Mouse (Mus musculus): ENCODE measurements around the gene A630076J17Rik. TPM values are rescaled to one million over a fixed set of nuclear protein-coding genes. Genes with fewer than 3 reads are reported as not detected.

The A630076J17Rik gene
- polyA plus RNA-seq, 1 experiment from 2014 or later: not detected

DNA sequence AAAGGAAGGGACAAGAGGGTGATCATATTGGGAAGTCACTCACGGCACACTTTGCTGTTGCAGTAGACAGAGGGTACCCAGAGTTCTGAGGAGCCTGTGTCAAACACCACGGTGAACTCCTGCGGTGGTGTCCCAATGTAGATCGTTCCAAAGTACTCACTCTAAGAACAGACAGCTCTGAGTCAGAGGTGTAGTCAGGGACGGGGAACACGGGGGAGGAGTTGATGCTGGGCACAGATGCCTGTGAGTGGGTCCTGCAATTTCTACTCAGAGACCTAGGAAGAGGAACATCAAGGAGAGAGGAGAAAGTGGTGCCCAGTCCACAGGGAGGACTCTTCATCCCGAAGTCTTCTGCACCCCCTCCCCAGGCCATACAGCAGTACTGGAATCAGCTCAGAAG, 11.8 kb upstream of the A630076J17Rik start:
- ATAC-seq (ENCODE audit: low FRiP score, low TSS enrichment) (no peak), DNase-seq (no peak)
- Histone ChIP-seq H3K9ac (replicated peaks; ENCODE audit: low read length) (no peak overlapping the region), H3K4me3 (replicated peaks; ENCODE audit: low read depth, low read length) (no peak overlapping the region), H3K4me1 (ENCODE audit: control insufficient read depth, insufficient read depth, low read length) (0 out of 2 replicates have a peak, but pooled peaks cover 3% of the 10 kb centered on the region), H3K4me2 (ENCODE audit: low read length) (no peak overlapping the region), H3K9me3 (ENCODE audit: control insufficient read depth, low read length) (no peaks in the 10 kb centered on the region), H3K27me3 (ENCODE audit: control insufficient read depth, insufficient read depth, low read length) (no peaks in the 10 kb centered on the region), H3K36me3 (ENCODE audit: control insufficient read depth, insufficient read depth, low read length) (no peaks in the 10 kb centered on the region), H3K27ac (replicated peaks; ENCODE audit: low read depth, low read length) (no peak overlapping the region)
- WGBS: 92% methylated on average over 7 of the region's 7 CpGs

DNA sequence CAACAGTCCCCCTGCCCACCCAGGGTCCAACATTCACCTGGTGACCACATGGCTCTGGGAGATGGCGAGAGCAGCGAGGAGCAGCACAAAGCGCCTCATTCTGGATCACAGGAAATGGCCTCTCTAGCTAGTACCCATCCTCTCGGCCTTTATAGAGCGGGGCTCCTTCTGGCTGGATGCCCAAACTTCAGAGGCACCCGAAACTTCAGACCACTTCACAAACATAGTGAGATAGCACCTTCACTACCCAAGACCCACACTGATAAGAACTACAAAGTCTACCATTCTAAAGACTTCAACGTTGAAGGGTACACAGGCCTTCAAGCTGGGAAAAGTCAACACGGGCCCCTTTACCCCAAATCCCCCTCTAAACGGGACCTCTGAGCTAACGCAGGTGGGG, 8.8 kb upstream of the A630076J17Rik start, which contains the start of gene Cym:
TSS of gene Cym (minus strand) at position 125 of the 400 bp plus-strand sequence.
- Histone ChIP-seq H3K4me3 (replicated peaks; ENCODE audit: low read depth, low read length) (no peak within 1 kb of the TSS), H3K27me3 (ENCODE audit: control insufficient read depth, insufficient read depth, low read length) (no peaks in the 10 kb centered on the region), H3K36me3 (ENCODE audit: control insufficient read depth, insufficient read depth, low read length) (no peaks in the 10 kb centered on the region), H3K4me1 (ENCODE audit: control insufficient read depth, insufficient read depth, low read length) (no peaks in the 10 kb centered on the region), H3K9me3 (ENCODE audit: control insufficient read depth, low read length) (no peaks in the 10 kb centered on the region), H3K9ac (replicated peaks; ENCODE audit: low read length) (no peak within 1 kb of the TSS), H3K4me2 (ENCODE audit: low read length) (no peak within 1 kb of the TSS), H3K27ac (replicated peaks; ENCODE audit: low read depth, low read length) (no peak within 1 kb of the TSS)
- no peak for DNase-seq
- WGBS: 95% methylated on average over 10 of the region's 10 CpGs
- ATAC-seq (ENCODE audit: low FRiP score, low TSS enrichment): no peak

DNA sequence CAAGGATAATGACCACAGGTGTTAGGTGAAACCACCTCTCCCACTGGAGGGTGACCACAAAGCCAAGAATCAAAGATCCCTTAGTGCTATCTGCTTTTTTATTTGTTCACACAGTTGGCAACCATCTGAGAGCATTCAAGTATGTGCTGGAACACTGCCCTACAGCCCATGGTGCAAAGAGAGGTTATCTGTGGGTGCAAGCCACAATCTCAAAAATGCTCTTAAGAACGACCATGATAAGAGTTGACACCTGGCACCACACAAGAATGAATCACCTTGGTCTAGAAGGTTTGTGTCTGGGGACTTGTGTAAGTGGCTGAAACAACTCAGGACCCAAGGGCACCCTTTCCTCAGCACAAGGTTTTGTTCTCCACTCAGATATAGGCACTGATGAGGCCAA, 7.2 kb upstream of the A630076J17Rik start:
- H3K4me3 ChIP-seq (replicated peaks; ENCODE audit: low read depth, low read length): no peak overlapping the region
- ATAC-seq (ENCODE audit: low FRiP score, low TSS enrichment) (no peak), DNase-seq (no peak)
- no peak overlapping the region for H3K4me2 ChIP-seq (ENCODE audit: low read length)
- no peaks in the 10 kb centered on the region for H3K4me1 ChIP-seq (ENCODE audit: control insufficient read depth, insufficient read depth, low read length)
- no peaks in the 10 kb centered on the region for H3K9me3 ChIP-seq (ENCODE audit: control insufficient read depth, low read length)
- H3K27me3 ChIP-seq (ENCODE audit: control insufficient read depth, insufficient read depth, low read length): no peaks in the 10 kb centered on the region
- H3K27ac ChIP-seq (replicated peaks; ENCODE audit: low read depth, low read length): no peak overlapping the region
- H3K36me3 ChIP-seq (ENCODE audit: control insufficient read depth, insufficient read depth, low read length): no peaks in the 10 kb centered on the region
- no peak overlapping the region for H3K9ac ChIP-seq (replicated peaks; ENCODE audit: low read length)
- 79% methylated on average over 1 of the region's 1 CpGs for WGBS

DNA sequence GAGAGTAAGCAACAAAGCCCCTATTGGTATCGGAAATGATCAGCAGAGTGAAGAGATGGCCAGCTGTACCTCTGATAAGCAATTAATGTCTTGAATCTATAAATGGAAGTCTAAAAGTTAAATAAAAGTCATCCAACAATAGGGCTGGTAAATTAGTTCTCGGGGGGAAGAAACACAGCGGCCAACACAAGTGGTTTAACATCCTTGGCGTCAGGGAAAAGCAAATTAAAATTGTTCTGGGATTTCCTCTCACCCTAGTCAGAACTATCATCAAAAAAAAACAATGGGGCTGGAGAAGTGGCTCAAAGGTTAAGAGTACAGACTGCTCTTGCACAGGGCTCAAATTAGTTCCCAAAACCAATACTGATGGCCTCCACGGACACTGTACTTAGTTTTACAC, 4.6 kb upstream of the A630076J17Rik start:
- Histone ChIP-seq H3K4me3 (replicated peaks; ENCODE audit: low read depth, low read length) (no peak overlapping the region), H3K9me3 (ENCODE audit: control insufficient read depth, low read length) (no peaks in the 10 kb centered on the region), H3K4me1 (ENCODE audit: control insufficient read depth, insufficient read depth, low read length) (no peaks in the 10 kb centered on the region), H3K27ac (replicated peaks; ENCODE audit: low read depth, low read length) (no peak overlapping the region), H3K36me3 (ENCODE audit: control insufficient read depth, insufficient read depth, low read length) (no peaks in the 10 kb centered on the region), H3K4me2 (ENCODE audit: low read length) (no peak overlapping the region), H3K27me3 (ENCODE audit: control insufficient read depth, insufficient read depth, low read length) (no peaks in the 10 kb centered on the region), H3K9ac (replicated peaks; ENCODE audit: low read length) (no peak overlapping the region)
- DNase-seq (no peak), ATAC-seq (ENCODE audit: low FRiP score, low TSS enrichment) (no peak)
- WGBS: 87% methylated on average over 5 of the region's 5 CpGs

DNA sequence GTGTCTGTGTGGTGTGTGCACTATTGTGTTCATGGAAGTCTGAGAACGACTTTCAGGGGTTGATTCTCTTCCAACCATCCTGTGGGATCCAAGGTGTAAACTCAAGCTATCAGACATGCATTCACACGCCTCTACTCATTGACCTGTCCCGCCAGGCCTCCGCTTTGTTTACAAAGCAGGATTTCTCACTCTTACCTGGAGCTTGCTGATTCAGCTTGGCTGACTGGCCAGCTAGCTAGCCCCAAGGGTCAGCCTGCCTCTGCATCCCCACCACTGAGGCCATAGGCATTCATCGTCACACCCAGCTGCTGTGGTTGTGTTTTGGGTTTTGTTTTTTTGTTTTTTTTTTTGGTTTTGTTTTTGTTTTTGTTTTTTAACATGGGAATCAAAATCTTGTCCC, 1.2 kb upstream of the A630076J17Rik start:
- no peak for ATAC-seq (ENCODE audit: low FRiP score, low TSS enrichment)
- no peak for DNase-seq
- no peak overlapping the region for H3K4me2 ChIP-seq (ENCODE audit: low read length)
- WGBS: 87% methylated on average over 5 of the region's 5 CpGs
- H3K9me3 ChIP-seq (ENCODE audit: control insufficient read depth, low read length): no peaks in the 10 kb centered on the region
- no peaks in the 10 kb centered on the region for H3K27me3 ChIP-seq (ENCODE audit: control insufficient read depth, insufficient read depth, low read length)
- H3K27ac ChIP-seq (replicated peaks; ENCODE audit: low read depth, low read length): no peak overlapping the region
- no peak overlapping the region for H3K4me3 ChIP-seq (replicated peaks; ENCODE audit: low read depth, low read length)
- no peaks in the 10 kb centered on the region for H3K4me1 ChIP-seq (ENCODE audit: control insufficient read depth, insufficient read depth, low read length)
- no peak overlapping the region for H3K9ac ChIP-seq (replicated peaks; ENCODE audit: low read length)
- no peaks in the 10 kb centered on the region for H3K36me3 ChIP-seq (ENCODE audit: control insufficient read depth, insufficient read depth, low read length)

DNA sequence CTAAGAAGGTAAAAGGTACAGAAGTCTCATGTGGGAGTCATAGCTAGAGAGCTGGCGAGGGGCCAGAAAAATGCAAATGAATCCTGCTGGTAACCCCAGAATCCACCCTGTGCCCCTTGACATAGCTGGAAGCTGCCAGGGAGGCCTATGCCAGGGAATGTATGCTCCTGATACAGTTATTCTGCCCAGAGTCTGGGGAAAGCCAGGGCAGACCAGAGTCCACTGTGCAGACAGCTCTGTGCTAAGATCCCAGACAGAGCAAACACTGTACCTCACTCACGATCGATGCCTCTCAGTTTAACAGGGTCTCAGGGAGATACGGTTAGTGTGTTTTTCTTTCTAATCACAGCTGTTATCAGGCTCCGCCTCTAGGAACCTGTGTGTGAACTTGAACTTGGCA, 592 bp upstream of the A630076J17Rik start:
- H3K9me3 ChIP-seq (ENCODE audit: control insufficient read depth, low read length): no peaks in the 10 kb centered on the region
- 81% methylated on average over 5 of the region's 5 CpGs for WGBS
- no peaks in the 10 kb centered on the region for H3K27me3 ChIP-seq (ENCODE audit: control insufficient read depth, insufficient read depth, low read length)
- H3K36me3 ChIP-seq (ENCODE audit: control insufficient read depth, insufficient read depth, low read length): no peaks in the 10 kb centered on the region
- no peak overlapping the region for H3K4me2 ChIP-seq (ENCODE audit: low read length)
- no peaks in the 10 kb centered on the region for H3K4me1 ChIP-seq (ENCODE audit: control insufficient read depth, insufficient read depth, low read length)
- no peak overlapping the region for H3K4me3 ChIP-seq (replicated peaks; ENCODE audit: low read depth, low read length)
- H3K9ac ChIP-seq (replicated peaks; ENCODE audit: low read length): no peak overlapping the region
- DNase-seq (no peak), ATAC-seq (ENCODE audit: low FRiP score, low TSS enrichment) (no peak)
- no peak overlapping the region for H3K27ac ChIP-seq (replicated peaks; ENCODE audit: low read depth, low read length)

DNA sequence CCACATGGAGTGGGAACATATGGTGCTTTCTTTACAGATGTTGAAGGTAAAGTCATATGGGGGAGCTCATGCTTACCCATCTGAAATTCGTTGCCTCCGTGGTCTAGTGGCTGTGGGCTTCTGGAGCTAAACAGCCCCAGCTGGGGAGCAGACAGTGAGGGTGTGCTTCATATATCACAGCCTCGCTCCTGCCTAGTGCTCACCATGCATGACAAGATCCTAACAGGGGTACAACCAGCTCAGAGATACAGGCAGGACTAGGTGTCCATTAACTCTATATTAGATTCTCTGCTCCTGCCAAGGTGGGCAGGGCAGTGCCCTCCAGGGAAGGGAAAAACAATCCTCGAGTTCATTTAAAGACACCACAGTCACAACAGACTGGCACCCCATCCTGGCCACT, 788 bp downstream of the A630076J17Rik start:
- 63% methylated on average over 4 of the region's 4 CpGs for WGBS
- no peak overlapping the region for H3K4me2 ChIP-seq (ENCODE audit: low read length)
- H3K9ac ChIP-seq (replicated peaks; ENCODE audit: low read length): no peak overlapping the region
- ATAC-seq (ENCODE audit: low FRiP score, low TSS enrichment) (no peak), DNase-seq (no peak)
- H3K4me3 ChIP-seq (replicated peaks; ENCODE audit: low read depth, low read length): no peak overlapping the region
- no peaks in the 10 kb centered on the region for H3K27me3 ChIP-seq (ENCODE audit: control insufficient read depth, insufficient read depth, low read length)
- H3K36me3 ChIP-seq (ENCODE audit: control insufficient read depth, insufficient read depth, low read length): no peaks in the 10 kb centered on the region
- no peaks in the 10 kb centered on the region for H3K9me3 ChIP-seq (ENCODE audit: control insufficient read depth, low read length)
- H3K4me1 ChIP-seq (ENCODE audit: control insufficient read depth, insufficient read depth, low read length): no peaks in the 10 kb centered on the region
- H3K27ac ChIP-seq (replicated peaks; ENCODE audit: low read depth, low read length): no peak overlapping the region

DNA sequence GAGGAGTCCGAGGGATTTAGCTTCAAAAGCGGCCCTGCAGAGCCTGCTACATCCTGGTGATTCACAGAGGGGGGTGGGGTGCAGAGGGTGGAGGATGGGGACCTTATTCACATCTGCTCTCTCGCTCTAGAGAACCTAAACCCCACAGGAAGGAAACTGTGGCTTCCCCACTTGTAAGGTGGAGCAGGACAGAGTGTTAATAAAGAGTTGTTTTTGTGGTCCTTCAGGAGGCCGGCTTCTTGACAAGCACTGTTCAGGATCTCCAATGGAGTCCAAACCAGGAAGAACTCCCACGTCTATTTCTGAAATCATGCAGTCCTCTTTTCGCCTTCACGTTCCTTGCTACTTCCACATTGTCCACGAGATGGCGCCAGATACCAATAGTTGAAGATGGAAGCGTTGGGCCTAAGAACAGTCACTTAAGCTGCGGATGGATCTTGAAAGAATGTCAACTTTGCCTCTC, 3.0 kb downstream of the A630076J17Rik start:
- 6% methylated on average over 11 of the region's 11 CpGs for WGBS
- no peak overlapping the region for H3K27ac ChIP-seq (replicated peaks; ENCODE audit: low read depth, low read length)
- no peak overlapping the region for H3K9ac ChIP-seq (replicated peaks; ENCODE audit: low read length)
- H3K4me1 ChIP-seq (ENCODE audit: control insufficient read depth, insufficient read depth, low read length): no peaks in the 10 kb centered on the region
- no peak overlapping the region for H3K4me3 ChIP-seq (replicated peaks; ENCODE audit: low read depth, low read length)
- no peaks in the 10 kb centered on the region for H3K36me3 ChIP-seq (ENCODE audit: control insufficient read depth, insufficient read depth, low read length)
- no peaks in the 10 kb centered on the region for H3K27me3 ChIP-seq (ENCODE audit: control insufficient read depth, insufficient read depth, low read length)
- no peaks in the 10 kb centered on the region for H3K9me3 ChIP-seq (ENCODE audit: control insufficient read depth, low read length)
- ATAC-seq (ENCODE audit: low FRiP score, low TSS enrichment): peak; percentile 49
- DNase-seq: peak; percentile 94
- no peak overlapping the region for H3K4me2 ChIP-seq (ENCODE audit: low read length)

DNA sequence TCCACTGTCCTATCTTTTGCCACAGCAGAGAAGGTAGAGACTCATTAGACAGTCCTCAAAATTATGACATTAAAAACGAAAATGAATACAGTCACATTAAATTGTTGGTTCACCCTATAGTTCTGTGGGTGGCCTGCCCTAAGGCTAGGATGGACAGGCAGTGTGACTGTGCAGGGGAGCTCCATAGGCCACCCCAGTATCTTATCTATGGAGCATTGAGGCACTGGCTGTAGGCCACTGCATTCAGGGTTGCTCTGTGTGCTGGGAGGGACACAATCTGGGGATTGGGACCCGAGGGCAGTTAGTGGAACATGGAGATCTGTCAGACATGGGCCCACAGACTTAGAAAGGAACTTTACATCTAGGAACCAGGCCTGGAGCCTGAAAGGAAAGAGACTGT, 3.5 kb downstream of the A630076J17Rik start:
- 27% methylated on average over 2 of the region's 2 CpGs for WGBS
- H3K4me1 ChIP-seq (ENCODE audit: control insufficient read depth, insufficient read depth, low read length): no peaks in the 10 kb centered on the region
- peak; percentile 5; the same call in 1 of the 2 replicates for ATAC-seq (ENCODE audit: low FRiP score, low TSS enrichment)

More for the DNA sequence above, 3.5 kb downstream of the A630076J17Rik start:
- no peak for DNase-seq
- Histone ChIP-seq H3K4me2 (ENCODE audit: low read length) (no peak overlapping the region), H3K9ac (replicated peaks; ENCODE audit: low read length) (no peak overlapping the region), H3K4me3 (replicated peaks; ENCODE audit: low read depth, low read length) (no peak overlapping the region), H3K27ac (replicated peaks; ENCODE audit: low read depth, low read length) (no peak overlapping the region), H3K36me3 (ENCODE audit: control insufficient read depth, insufficient read depth, low read length) (no peaks in the 10 kb centered on the region), H3K9me3 (ENCODE audit: control insufficient read depth, low read length) (no peaks in the 10 kb centered on the region), H3K27me3 (ENCODE audit: control insufficient read depth, insufficient read depth, low read length) (no peaks in the 10 kb centered on the region)
